Mouse (Mus musculus) thymus, postnatal 4 days (tissue): ENCODE results near the gene Sort1.
A peak's percentile ranks its signal among the peaks of the same experiment; 100 is the strongest.

Experiments
- DNase-seq: peaks from one replicate; pipeline ENCODE4 v3.0.0; 2021

The Sort1 gene

DNA sequence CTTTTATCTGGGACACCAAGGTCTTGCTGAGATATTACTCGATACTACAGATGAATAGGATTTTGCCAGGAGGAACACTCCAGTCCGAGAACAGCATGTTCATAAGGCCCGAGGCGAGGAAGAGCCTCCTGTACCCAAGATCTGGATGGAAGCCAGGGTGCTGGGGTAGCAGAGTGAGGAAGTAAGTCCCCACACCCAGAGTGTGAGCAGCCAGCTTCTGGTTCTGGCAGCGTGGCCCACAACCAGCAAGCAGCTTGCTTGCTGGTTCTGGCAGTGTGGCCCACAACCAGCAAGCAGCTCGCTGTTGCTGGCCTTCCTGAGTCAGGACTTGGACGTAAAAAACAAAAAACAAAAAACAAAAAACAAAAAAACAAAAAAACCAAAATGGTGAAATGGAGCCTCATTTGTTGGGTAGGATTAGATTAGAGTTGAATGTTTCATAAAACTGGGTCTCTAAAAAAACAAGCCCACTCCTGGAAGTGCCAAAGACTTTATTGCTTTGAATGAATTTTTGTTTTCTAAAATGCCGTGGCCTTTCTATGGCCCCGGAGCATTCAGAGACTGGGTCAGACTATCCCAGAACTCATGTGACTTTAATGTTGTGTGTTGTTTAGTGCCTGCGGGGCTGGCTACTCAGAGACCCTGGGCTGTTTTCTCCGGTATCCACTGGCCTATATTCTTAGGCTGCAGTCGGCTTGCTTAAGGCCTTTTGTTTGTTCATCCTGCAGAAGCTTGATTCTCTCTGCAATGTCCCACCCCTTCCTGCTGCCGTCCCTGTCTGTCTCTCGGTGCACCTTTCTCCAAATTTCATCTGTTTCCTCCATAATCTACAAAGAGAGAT lies 11.7 kb downstream of the Sort1 start:
- DNase-seq = no peak

DNA sequence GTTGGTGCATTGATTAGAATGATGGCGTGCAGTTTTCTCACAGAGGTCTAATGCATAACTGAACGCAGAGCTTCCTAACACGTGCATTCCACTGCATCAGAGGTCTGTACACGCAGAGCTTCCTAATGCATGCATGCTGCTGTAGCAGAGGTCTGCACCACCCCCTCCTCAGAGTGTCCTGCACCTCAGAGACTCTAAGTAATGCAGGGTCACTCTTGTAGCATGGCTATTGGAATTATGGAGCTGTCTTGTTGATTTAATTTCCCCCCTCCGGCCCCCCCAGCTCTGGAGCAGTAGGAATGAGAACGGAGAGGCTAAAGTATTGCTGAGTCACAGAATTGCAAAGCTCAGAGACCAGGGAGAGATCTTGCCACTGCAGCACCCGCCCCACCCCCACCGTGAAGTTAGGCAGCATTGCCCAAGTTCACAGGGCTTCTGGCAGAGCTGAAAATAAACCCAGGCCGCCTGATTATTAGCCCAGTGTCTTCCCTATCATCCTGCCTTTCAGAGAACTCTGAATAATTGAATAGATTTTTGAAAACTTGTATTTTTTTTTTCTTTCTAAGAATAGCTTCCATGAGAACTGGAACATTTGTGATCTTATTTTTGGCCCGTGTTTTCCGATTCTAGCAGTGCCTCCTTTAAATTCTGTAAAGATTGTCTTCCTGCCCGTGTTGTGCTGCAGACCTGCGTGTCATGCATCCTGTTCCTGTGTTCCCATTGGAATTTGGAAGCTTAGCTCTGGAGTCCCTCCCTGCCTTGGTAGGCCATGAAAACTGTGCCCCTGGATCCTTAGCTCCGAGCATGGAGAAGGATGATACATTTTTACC lies 12.6 kb downstream of the Sort1 start:
- peak; percentile 55 for DNase-seq

DNA sequence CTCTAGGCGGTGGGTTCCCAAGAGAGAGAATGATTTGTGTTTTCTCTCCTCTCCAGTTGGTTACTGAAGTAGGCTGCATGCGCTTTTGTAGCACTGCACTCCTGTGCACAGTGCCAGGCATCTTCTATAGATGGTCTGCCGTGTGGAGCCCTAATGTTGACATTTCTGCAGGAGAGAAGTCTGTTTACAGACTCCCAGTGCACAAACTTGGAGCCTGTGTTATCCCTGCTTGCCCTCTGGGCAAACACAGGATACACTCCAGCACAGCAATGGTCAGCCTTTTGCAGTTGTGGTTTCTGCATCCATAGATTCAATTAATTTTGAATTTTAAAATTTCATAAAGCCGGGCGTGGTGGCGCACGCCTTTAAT lies 13.2 kb downstream of the Sort1 start:
- DNase-seq = no peak

DNA sequence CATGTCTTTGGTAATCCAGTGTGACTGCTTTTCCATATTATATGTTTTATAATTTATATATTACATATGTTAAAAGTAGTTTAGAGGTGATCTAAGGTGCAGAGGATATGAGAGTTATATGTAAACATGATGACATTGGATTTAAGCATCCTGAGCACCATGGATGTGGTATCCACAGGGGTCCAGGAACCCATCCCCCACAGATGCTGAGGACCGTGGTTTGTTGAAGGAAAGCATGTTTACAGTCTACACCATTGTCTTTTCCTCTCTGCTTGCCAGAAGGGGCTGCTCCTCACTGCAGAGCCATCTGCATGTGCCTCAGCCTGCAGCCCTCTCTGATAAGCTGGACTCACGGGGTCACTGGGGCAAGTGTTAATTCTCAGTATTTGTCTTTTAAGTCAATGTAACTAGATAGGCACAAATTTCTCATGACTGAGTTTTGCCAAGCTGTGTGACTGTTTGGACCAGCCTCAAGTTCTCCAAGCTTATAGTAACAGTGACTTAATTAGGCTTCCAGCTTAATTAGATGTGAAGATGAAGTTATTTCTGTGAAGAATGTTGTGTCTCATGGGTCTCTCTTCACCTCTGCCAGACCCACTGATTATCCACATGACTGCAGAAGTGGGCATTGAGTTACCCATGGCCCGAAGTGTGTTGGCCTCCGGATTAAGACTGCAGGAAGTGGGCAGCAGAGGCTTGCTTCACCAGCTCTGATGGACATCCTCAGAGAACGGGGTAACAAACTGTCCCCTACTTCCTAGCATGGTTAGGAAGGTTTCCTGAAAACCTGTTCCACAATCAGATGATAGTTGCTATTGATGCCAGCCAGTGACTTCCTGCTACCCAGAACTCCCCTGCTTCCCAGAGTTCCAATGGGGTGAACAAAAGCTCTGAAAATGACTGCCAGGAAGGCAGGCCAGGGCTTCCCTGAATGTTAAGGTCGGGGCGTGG lies 14.0 kb downstream of the Sort1 start:
- no peak for DNase-seq

DNA sequence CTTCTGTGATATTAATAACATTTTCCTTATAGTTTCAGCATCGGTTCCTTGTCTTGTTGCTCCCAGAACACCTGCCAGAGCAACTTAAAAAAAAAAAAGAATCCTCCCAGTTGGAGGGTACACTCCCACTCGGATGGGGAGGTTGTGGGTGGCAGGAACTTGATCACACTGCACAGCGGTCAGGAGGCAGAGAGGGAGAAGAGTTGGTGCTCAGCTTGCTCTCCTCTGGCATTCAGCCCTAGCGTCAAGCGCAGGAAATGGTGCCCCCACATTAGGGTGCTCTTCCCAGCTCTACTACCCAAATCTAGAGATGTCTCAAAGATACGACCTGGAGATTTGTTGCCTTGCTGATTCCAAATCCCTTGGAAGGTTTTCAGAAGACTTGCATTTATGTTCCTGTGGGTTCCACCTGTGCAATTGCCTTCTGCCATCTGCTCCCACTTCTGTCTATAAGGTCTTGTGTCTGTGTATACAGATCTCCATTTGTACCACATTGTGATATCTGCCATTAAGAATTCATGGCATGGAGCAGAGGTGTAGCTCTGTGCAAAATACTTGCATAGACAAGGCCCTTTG lies 16.7 kb downstream of the Sort1 start:
- DNase-seq = no peak

DNA sequence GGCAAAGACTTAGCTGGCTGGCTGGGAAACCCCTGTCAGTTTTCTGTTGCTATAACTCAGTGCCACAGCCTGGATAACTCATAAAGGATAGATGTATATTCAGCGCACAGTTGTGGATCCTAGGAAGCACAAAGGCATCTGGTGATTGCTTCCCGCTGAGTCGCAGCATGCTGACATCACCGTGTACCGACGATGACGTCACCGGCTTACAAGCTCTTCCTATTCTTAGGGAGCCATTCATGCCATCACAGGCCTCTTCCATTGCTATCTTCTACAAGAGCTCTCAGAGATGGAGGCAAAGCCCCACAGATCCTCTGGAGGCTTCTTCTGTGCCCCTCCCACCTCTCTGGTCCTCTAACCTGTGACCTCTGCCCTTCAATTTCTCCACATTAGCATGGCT lies 19.8 kb downstream of the Sort1 start:
- no peak for DNase-seq

DNA sequence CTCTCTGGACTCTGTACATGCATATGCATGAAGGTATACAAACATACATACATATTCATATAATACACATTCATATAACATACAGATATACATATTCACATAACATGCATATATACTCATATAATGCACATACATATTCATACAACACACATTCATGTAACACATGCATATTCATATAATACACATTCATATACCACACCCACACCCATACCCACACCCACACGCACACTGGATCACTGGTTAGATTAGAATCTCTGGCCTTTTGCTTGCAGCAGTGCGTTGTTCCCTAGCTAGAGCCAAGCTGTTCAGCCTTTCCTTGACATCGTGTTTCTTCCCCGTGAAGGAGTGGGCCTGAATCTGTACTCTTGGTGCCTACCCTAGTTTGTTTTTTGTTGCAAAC lies 20.9 kb downstream of the Sort1 start:
- no peak for DNase-seq

DNA sequence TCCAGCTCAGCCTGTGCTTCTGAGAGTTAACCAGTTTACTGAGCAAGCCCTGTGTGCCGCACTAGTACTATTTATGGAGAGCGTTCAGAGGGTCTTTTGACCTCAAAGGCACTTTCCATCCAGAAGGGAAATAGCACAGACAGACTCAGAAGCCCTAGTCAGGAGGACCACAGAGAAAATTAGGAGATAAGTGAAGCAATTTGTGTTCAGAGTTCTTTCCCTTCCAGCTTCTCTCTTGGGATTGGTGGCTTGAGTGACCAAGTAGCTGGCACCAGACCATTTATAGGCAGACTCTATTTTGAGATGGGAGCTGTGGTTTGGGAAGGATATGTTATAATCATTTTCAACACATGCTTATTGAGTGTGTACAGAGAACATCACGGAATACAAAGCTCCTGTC lies 22.5 kb downstream of the Sort1 start:
- DNase-seq = no peak

DNA sequence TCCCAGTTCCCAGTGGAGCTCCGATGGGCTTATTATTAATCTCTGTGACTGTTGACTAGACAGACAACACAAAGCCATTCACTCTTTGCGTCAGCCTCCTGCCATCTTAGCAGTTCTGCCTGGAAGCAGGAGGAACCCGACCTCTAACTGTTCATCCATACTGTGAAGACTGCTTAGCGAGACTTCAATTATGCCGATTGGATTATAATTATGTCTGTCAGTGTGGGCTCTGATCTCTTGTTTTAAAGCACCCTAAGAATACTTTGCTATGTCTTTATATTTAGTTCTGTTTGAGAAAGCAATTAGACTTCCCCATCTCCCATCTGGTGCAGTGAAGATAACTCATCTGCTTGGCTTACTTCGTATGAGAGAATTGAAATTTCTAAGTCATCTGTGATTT lies 23.6 kb downstream of the Sort1 start:
- DNase-seq = no peak

DNA sequence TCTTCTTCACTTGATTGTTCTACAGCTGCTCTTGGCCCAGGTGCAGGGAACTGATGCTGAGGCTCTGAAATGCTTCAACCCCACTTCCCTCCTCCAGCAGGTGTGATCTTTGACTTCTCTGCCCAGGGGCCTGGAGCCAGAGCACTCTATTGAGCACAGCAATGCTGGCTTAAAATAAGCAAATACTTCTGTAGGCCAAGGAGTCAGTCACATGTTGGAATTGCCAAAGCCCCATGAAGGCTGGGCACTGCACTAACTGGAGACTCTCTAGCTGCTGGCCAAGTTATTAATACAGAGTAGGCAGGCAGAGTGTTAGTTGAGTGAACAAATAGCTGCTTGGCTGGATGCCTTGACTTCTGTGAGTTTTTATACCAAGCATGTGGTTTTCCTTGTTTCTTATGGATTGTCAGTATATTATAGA lies 27.0 kb downstream of the Sort1 start:
- DNase-seq = no peak

DNA sequence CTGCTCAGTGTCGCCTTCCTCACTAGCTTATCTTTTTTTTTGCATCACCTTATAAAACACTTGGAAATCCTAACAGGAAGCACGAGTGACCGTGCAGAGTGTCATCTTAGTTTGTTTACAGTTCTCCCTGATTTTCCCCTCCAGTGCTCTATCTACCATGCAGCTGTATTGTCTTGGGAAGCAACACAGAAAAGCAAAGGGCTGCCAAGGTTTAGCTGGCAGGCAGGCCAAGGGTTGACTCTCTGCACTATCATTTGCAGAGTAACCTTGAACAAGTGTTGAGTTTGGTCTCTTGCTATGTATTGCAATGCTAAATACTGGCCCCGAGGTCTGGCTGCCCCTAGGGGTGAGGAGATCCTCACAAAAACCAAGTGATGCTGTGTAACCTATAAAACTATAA lies 27.8 kb downstream of the Sort1 start:
- DNase-seq = no peak

DNA sequence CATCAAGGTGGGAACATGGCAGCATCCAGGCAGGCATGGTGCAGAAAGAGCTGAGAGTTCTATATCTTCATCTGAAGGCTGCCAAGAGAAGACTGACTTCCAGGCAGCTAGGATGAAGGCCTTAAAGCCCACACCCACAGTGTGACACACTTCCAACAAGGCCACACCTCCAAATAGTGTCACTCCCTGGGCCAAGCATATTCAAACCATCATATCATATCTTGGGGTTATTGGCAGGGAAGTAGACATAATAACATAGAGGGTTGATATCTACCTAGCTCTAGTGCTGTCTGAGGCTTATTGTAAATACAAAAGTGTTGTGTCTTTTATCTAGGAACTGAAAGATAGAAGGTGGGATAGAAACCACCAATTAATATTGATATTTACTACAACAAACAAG lies 28.5 kb downstream of the Sort1 start:
- no peak for DNase-seq

DNA sequence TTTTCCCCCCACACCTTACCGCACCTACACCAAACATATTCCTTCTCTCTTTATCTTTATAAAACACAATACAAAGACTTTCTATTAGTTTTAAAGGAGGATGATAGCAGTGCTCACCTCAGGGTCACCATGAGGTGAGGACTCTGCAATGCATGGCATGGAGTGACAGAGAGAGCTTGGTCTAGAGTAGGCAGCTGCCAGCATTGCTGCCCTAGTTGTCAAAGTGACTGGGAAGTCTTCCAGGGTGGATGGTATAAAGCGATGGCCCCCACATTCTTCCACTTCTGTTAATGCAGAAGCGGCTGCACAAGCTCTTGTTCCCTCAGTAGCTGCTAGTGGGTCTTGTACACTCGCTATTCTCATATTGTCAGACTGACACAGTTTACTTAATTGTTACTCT lies 29.3 kb downstream of the Sort1 start:
- DNase-seq = no peak

DNA sequence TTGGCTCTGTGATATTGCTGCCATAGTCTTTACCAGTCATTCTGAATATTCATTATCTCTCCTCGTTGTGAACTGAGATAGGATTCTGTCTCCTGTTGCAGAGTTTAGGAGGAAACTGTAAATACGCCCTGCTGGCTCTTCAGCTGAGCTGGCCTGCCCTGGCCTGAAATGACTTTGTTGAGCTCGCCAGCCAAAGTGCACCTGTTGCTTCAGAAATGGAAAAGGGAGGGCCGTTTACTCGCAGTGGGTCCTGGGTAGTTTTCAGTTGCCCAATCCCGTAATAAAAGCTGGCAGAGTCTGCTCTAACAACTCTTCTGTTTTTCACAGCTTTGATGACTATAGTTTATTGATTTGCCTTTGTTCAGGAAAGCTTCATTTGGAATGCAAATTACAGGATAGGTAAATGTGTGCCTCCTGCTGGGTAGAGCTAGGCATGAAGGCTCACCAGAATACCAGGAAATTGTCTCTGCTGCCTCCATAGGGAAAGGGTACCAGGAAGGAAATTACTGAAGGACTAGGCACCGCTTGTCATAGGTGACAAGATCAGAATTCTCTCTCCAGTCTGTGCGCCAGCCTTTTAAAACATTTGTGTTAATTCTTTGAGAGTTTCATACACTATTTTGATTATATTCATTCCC lies 30.3 kb downstream of the Sort1 start:
- DNase-seq = no peak

DNA sequence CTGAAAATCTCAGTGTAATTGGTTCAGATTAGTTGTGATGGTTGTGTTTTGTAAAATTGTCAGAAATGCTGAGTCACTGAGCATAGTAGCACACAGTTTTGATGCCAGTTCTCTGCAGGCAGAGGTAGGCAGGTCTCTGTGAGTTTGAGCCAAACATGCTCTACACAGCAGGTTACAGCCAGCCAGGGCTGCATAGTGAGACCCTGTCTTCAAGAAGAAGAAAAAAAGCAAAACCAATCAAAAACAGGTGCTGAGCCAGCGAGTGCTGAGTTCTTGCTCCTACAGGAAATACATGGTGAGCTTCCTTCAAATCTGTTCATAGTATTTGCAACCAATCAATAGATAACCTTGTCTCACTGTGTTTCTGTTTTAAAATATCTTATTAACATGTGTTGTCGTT lies 34.6 kb downstream of the Sort1 start:
- DNase-seq = no peak

DNA sequence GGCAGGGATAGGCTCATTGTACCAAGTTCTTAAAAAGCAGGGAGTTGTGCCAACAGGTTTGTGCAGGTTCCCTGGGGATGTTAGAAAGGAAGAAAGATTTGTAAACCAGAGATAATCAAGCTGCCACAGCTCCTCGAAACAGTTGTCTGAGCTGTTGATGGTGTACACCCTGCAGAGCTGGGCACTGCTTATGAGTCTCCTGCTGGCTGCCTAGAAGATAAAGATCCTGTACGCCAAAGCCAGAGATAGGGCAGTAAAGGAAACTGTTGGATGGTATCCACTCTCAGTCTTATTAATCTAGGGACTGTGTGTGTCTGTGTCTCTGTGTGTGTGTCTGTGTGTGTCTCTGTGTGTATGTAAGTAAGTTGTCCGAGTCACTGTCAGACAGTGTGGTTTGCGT lies 37.8 kb downstream of the Sort1 start:
- no peak for DNase-seq

DNA sequence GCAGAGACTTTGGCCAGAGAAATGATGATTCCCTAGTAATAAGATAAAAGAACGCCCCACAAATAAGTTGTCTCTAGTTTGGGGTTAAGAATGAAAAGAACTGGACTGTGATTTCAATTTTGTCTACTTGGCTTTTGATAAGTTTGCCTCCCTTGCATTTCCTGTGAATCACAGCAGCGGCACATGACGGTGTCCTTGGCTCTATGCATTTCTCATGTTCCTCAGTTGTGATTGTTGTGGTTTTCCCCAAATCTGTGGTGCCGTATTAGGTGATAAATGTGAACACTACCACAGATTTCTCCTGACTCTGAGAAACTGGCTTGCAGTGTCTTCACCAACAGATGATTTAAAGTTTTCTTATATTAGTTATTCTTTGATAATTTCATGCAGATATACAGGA lies 38.3 kb downstream of the Sort1 start:
- DNase-seq = no peak

DNA sequence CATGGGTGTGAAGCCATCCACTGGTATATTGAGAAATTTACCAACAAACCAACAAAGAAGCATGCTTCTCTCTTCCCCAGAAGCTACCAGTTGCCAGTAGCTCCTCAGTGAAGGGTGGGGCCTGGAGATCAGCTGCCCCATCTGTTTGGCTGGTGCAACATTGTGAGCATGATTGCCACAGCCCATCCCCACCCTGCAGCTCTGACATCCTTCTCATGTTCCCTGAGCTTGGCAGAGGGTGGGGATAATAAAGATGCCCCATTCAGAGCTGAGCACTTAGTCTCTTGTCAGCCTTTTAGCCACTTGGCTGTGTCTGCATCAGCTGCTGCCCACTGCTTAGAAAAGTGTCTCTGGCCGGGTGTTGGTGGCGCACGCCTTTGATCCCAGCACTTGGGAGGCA lies 39.1 kb downstream of the Sort1 start:
- DNase-seq = no peak

DNA sequence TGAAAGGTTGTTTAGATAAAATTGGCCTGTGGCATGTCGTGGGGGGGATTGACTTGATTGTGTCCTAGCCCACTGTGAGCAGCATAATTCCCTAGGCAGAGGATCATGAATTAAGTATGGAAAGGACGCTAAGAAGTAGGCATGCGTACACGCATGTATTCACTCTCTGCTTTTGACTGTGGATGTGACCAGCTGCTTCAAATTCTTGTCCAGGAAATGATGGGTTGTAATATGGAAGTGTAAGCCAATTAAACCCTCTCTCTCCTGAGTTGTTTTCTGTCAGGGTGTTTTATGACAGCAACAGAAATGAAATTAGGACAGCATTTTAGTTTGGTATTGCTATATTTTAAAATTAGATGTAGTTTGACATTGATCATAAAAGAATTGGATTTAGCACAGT lies 41.0 kb downstream of the Sort1 start:
- DNase-seq = no peak

DNA sequence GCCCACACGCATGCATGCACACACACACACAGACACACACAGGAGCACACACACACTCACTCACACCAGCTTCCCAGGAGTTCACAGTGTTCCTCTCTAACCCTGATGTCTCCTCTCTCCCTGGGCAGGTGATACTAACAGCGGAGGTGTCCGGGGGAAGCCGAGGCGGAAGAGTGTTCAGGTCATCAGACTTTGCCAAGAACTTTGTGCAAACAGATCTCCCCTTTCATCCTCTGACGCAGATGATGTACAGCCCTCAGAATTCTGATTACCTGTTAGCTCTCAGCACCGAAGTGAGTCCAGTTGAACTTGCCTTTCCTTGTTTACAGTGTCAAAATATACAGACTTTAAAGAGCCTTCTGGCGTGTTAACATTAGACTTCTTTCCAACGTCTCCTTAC lies 41.6 kb downstream of the Sort1 start:
- no peak for DNase-seq

DNA sequence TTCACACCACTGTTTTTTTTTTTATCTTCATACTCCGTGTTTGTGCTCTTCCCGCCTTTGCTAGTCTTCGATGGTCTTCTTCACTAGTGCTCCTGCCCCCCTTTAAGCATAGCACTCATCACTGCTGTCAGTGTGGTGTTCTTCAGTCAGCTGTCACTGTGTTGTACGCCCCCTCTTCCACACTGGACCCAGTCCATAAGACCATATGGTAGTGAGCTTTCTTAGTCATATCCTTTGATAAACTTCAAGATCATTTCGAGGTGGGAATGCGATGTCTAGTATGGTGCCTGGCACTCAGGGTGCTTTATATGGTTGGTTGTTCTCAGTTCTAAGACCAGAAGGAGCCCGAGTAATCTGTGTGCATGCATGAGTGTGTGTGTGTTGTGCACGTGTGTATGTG lies 43.4 kb downstream of the Sort1 start:
- DNase-seq = no peak

DNA sequence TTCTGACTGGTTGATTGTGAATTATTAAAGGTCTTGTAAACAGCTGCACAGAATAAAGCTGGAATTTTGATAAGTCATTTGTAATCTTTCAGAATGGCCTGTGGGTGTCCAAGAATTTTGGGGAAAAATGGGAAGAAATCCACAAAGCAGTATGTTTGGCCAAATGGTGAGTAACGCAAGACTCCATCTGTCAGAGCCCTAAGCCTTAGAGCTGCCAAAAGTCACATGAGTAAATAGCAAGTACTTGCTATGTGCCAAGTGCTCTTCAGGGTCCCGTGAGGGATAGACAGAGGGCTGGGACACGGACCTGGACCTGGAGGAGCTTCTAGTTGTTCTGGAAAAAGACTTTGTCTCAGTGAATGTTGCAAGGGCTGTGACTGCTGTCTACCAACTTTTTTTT lies 44.0 kb downstream of the Sort1 start:
- DNase-seq = no peak
